Mouse (Mus musculus) liver, embryonic 14 days (tissue): ENCODE results near the gene Pld6. TPM values are rescaled to one million over a fixed set of nuclear protein-coding genes. Genes with fewer than 3 reads are reported as not detected.

ENCODE experiments used
- polyA plus RNA-seq: library from polyadenylated mRNA; depleted of rRNA; stranded (reverse); fragments of >200 nt; gene quantifications from 2 replicates; pipeline ENCODE4 v1.2.3, GENCODE M21; 2012; rRNA removed

Pld6 gene
- 1.6 and 1.9 TPM in 2 replicates for polyA plus RNA-seq

DNA sequence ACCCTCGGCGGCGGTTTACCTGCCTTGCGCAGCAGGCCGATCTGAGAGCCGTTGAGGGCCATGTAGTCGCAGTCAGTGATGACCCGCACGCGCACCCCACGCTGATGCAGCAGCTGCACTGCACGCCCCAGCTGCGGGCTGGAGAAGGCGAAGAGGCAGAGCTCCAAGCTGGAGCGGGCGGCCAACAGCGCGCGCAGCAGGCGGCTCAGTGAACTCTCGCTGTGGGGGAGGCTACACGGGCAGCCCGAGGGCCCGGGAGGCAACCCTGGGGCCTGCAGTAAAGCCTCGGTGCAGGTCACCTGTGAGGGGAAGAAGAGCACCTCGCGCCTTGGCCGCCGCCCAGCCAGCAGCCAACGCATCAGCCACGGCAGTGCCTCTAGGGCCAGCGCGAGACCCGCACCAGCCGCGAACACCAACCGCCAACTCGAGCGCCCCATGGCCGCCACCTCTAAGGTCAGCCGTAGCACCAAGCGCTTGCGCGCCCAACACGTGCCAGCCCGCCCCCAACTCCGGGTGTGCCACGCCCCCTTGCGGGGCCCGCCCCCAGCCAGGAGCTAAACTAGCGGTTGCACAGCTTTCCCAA is at the start of gene Pld6:
Pld6 (minus strand) TSS at position 447 of the 583 bp plus-strand sequence.

DNA sequence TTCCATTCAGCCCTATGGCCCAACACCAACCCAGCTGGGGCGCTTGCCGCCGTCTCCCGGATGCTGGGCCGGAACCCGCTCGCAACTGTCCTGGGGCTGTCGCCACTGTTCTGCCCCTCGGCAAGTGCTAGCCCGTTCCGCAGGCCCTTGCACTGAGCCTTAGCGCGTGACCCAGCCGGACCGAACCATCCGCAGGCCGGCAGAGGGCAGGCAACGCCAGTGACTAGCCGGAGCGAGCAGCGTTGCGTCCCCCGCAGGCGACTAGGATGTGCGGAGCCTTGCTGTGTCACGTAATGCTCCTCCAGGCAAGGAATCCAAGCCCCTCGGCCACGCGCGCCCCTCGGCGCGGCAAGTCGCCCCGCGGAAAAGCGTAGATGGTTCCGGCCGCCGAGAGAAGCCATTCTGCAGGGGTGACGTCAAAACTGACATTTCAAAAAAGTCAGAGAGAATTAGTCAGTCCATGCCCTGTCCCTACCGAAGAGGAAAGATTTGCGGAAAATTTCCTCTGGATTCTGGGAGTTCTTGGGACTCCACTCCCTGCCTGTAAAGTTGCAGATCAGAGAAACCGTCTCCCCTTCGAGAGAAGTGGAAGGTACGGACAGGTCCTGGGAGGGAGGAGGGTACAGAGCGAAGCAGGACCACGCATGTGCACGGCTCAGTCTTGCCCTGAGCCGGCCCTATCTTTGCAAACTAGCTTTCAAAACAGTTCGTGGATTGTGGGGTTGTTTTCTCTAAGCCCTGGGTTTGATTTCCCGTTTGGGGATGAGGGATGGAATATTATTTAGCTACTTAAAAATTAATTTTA is 22.4 kb upstream of the Pld6 start, which contains the start of gene Flcn:
Flcn (minus strand) TSS at position 347 of the 805 bp plus-strand sequence.

Other genes starting within 250 kb of the Pld6 start
- gene Nlrp3, start 246.1 kb downstream of the Pld6 start, polyA plus RNA-seq, result 0.43 and 0.52 TPM in 2 replicates
- gene Olfr222, start 211.4 kb downstream of the Pld6 start, polyA plus RNA-seq, result not detected in 2 replicates
- not detected in 2 replicates for gene Olfr223, start 194.4 kb downstream of the Pld6 start, polyA plus RNA-seq
- 14.7 and 16.7 TPM in 2 replicates for gene Mprip, start 126.3 kb downstream of the Pld6 start, polyA plus RNA-seq
- gene Flcn, start 22.4 kb upstream of the Pld6 start, polyA plus RNA-seq, result 9.3 and 11.1 TPM in 2 replicates
- 7.9 and 8.8 TPM in 2 replicates for gene Nt5m, start 51.8 kb upstream of the Pld6 start, polyA plus RNA-seq
- 35.8 and 40.6 TPM in 2 replicates for gene Cops3, start 52.2 kb upstream of the Pld6 start, polyA plus RNA-seq
- gene Med9, start 160.6 kb upstream of the Pld6 start, polyA plus RNA-seq, result 10.6 and 11.8 TPM in 2 replicates
- gene Rasd1, start 177.3 kb upstream of the Pld6 start, polyA plus RNA-seq, result 0.36 and 0.47 TPM in 2 replicates